Mouse (Mus musculus): Measurements from ENCODE around the gene Psd.

DNA sequence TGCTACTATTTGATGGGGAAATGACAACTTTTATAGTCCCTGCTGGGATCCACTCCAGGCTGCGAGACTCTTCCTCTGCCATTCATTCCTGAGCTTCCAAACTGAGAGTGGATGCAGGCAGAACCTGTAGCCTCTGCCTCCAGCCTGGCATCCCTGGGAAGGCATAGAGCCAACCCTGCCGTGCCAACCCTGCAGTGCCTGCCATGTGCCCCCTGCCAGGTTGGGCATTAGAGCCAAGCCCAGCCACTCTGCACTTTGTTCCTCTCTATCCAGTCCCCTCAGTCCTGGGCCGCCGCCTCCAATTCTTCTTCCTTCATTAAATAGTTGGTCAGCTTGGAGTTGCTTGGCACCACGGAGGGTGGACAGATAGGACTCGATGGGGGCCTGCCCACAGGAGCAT is 40.9 kb downstream of the Psd start:
- no peak for TF ChIP-seq POLR2A (IDR thresholded peaks at IDR 0.05; ENCODE audit: low read depth, low read length)
- TF ChIP-seq CTCF (conservative IDR thresholded peaks at IDR 0.05; ENCODE audit: insufficient read depth, insufficient read length, low read depth, low read length), result no peak

Measured in kidney, adult 2 months (tissue).